Mouse (Mus musculus) stomach, postnatal 0 days (tissue): ENCODE results near the gene Olfr1025-ps1.

Experiments
- CTCF ChIP-seq: IDR thresholded peaks from 2 replicates; pipeline ENCODE4 v1.5.1; 2016; ENCODE audit warnings: antibody characterized with exemption, low read depth, mild to moderate bottlenecking, moderate library complexity
- EP300 ChIP-seq: optimal IDR thresholded peaks from 2 replicates; pipeline ENCODE3; 2016; ENCODE audit warnings: antibody characterized with exemption

GRCm38 (mm10) chr2:85914893-85915292 lies at the start of gene Olfr1025-ps1:
- no peak for TF ChIP-seq EP300
- no peak for TF ChIP-seq CTCF
